In genomic region chr6:144779945-144780607, GRCm38 (mm10) we compare ENCODE assay signal across 8 mouse cellular contexts. TPM values are rescaled to one million over a fixed set of nuclear protein-coding genes. Genes with fewer than 3 reads are reported as not detected.
DNase-seq lines count a peak whose midpoint lies in the region; ATAC-seq and TF ChIP-seq lines count a peak whose summit lies in the region.

No protein-coding gene starts in this region.

- no peaks in the 10 kb centered on the region for H3K27me3 ChIP-seq in forebrain, postnatal 0 days (ENCODE audit: insufficient read depth, low read length)
- peaks cover 15% of the 10 kb centered on the region for H3K27me3 ChIP-seq in limb, embryonic 12.5 days
- H3K27me3 ChIP-seq in neural tube, embryonic 13.5 days = peaks cover 18% of the 10 kb centered on the region

- no peaks in the 10 kb centered on the region for H3K4me1 ChIP-seq in forebrain, postnatal 0 days (ENCODE audit: insufficient read depth)
- peaks cover 37% of the 10 kb centered on the region for H3K4me1 ChIP-seq in limb, embryonic 12.5 days (replicated peaks)
- H3K4me1 ChIP-seq in neural tube, embryonic 13.5 days (replicated peaks) = peaks cover 28% of the 10 kb centered on the region

- WGBS in forebrain, postnatal 0 days = 42% methylated on average over 12 of the region's 12 CpGs
- WGBS in limb, embryonic 12.5 days = 37% methylated on average over 12 of the region's 12 CpGs
- WGBS in neural tube, embryonic 13.5 days = 25% methylated on average over 12 of the region's 12 CpGs

- no peak overlapping the region for H3K9ac ChIP-seq in forebrain, postnatal 0 days
- H3K9ac ChIP-seq in limb, embryonic 12.5 days (replicated peaks) = no peak overlapping the region
- peak overlapping the region; percentile 43 for H3K9ac ChIP-seq in neural tube, embryonic 13.5 days

- peak overlapping the region; percentile 2; the same call in 1 of the 2 replicates for H3K4me3 ChIP-seq in forebrain, postnatal 0 days (ENCODE audit: low read depth, low read length)
- H3K4me3 ChIP-seq in limb, embryonic 12.5 days (replicated peaks) = peak overlapping the region; percentile 76
- peak overlapping the region; percentile 63 for H3K4me3 ChIP-seq in neural tube, embryonic 13.5 days

- peak overlapping the region; percentile 97 for H3K4me2 ChIP-seq in forebrain, postnatal 0 days (ENCODE audit: low read depth)
- H3K4me2 ChIP-seq in limb, embryonic 12.5 days = peak overlapping the region; percentile 93
- H3K4me2 ChIP-seq in neural tube, embryonic 13.5 days = peak overlapping the region; percentile 93

- ATAC-seq in forebrain, postnatal 0 days = no peak
- ATAC-seq in limb, embryonic 12.5 days (ENCODE audit: insufficient number of reproducible peaks, insufficient read depth, low FRiP score, low TSS enrichment, low read depth) = no peak
- ATAC-seq in neural tube, embryonic 13.5 days (ENCODE audit: low read depth) = no peak
- no peak for ATAC-seq in activated CD4-positive, CD25-positive, alpha-beta regulatory T cell, adult 4 months

- peak; percentile 9 for DNase-seq in kidney, adult 9 months
- DNase-seq in kidney, adult 18-20 months = no peak
- no peak for DNase-seq in forebrain, postnatal 0 days
- no peak for DNase-seq in left cerebral cortex, adult 9 months (ENCODE audit: low spot score in 2 of 2)
- DNase-seq in Muller cell, postnatal 12 days (ENCODE audit: inconsistent ontology term) = no peak

- 0 out of 2 replicates have a peak overlapping the region, but pooled peaks have one; percentile 45 for H3K27ac ChIP-seq in forebrain, postnatal 0 days (ENCODE audit: low read depth, low read length)
- H3K27ac ChIP-seq in limb, embryonic 12.5 days = no peak overlapping the region
- H3K27ac ChIP-seq in neural tube, embryonic 13.5 days (replicated peaks) = no peak overlapping the region

- H3K9me3 ChIP-seq in forebrain, postnatal 0 days (ENCODE audit: low read length) = no peaks in the 10 kb centered on the region
- H3K9me3 ChIP-seq in limb, embryonic 12.5 days = no peaks in the 10 kb centered on the region
- no peaks in the 10 kb centered on the region for H3K9me3 ChIP-seq in neural tube, embryonic 13.5 days

- TF ChIP-seq CTCF in forebrain, postnatal 0 days (IDR thresholded peaks at IDR 0.05; ENCODE audit: low read depth) = no peak

- no peaks in the 10 kb centered on the region for H3K36me3 ChIP-seq in forebrain, postnatal 0 days (ENCODE audit: insufficient read depth)
- no peaks in the 10 kb centered on the region for H3K36me3 ChIP-seq in limb, embryonic 12.5 days
- no peaks in the 10 kb centered on the region for H3K36me3 ChIP-seq in neural tube, embryonic 13.5 days

RNA-seq across cellular contexts. Expression of gene Sox5, which starts 1.7 kb away (rescaled TPM):
- 31.6 and 48.0 TPM in 2 replicates for total RNA-seq in forebrain, postnatal 0 days (2014; rRNA removed)
- polyA plus RNA-seq in forebrain, postnatal 0 days (2015; fragmentation: Nextera tagmentation; extraction: Ambion mirVana) = 44.7 and 62.8 TPM in 2 replicates
- polyA plus RNA-seq in limb, embryonic 12.5 days (2016; fragmentation: Nextera tagmentation; extraction: Ambion mirVana) = 92.0 and 96.1 TPM in 2 replicates
- polyA plus RNA-seq in neural tube, embryonic 13.5 days (2015; fragmentation: Nextera tagmentation; extraction: Ambion mirVana) = 24.8 and 33.7 TPM in 2 replicates
- polyA plus RNA-seq in activated CD4-positive, CD25-positive, alpha-beta regulatory T cell, adult 4 months (2017; shearing (Covaris generic)) = under 1 TPM; 0.08 to 0.37 TPM

Comparison
In these comparisons a context has a peak if more than half of its experiments do, and no peak if none do; other contexts are left out.
1. H3K4me3 ChIP-seq: peak in every context shown above with its lines; median percentile 76 in limb, embryonic 12.5 days; 63 in neural tube, embryonic 13.5 days; 2 in forebrain, postnatal 0 days.
2. RNA of gene Sox5, which starts 1.7 kb away (polyA plus RNA-seq): 92.0 to 96.1 TPM in limb, embryonic 12.5 days, 44.7 to 62.8 TPM in forebrain, postnatal 0 days and 24.8 to 33.7 TPM in neural tube, embryonic 13.5 days; 0.08 to 0.37 TPM in activated CD4-positive, CD25-positive, alpha-beta regulatory T cell, adult 4 months; every median in the first group is over 10 times any median in the second.
3. Peak in every context shown above with its lines, with median percentiles within 50 percentile points of each other: H3K4me2 ChIP-seq.